Mouse (Mus musculus) frontal cortex, postnatal 14 days (tissue): ENCODE data around the gene Pkn1.

ENCODE experiments used
- DNase-seq, 2 experiments: peaks; one replicate each; pipeline ENCODE4 v3.0.0; 2022; ENCODE audit warnings: low spot score in 2 of 2

Pkn1 gene

DNA sequence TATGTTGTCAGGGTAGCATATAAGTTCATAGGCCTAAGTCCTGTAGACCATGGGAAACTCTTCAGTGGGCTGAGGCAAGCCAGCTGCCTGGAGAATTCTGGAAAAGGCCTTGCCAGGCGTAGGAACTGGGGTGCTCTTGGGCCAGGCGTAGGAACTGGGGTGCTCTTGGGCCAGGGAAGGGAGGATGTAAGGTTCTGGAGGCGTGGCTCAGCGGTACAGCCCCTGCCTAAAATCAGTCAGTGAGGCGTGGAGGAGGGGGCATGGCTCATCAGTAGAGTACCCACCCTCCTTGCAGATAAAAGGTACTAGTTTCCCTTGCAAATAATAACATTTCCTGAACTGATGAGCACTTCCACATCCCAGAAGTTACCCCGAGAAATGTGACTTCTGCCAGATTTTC, 44.3 kb downstream of the Pkn1 start:
- no peak for DNase-seq

DNA sequence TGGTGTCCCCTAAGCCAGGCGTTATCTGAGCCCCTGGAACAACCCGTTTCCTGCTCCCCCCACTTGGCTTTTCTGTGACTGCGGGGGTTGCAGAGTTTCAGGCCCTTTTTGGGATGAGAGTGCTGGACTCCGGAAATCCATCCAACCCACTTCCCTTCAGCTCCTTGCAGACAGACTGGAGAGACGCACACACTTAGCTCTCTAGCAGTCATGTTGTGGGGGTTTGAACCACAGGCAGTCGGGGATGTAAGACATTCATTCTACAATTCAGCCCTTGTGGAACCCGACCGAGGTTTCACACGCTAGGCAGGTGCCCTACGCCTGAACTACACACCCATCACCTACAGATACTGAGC, 45.3 kb downstream of the Pkn1 start:
- DNase-seq: peak in 1 of 2 experiments; percentile 13

DNA sequence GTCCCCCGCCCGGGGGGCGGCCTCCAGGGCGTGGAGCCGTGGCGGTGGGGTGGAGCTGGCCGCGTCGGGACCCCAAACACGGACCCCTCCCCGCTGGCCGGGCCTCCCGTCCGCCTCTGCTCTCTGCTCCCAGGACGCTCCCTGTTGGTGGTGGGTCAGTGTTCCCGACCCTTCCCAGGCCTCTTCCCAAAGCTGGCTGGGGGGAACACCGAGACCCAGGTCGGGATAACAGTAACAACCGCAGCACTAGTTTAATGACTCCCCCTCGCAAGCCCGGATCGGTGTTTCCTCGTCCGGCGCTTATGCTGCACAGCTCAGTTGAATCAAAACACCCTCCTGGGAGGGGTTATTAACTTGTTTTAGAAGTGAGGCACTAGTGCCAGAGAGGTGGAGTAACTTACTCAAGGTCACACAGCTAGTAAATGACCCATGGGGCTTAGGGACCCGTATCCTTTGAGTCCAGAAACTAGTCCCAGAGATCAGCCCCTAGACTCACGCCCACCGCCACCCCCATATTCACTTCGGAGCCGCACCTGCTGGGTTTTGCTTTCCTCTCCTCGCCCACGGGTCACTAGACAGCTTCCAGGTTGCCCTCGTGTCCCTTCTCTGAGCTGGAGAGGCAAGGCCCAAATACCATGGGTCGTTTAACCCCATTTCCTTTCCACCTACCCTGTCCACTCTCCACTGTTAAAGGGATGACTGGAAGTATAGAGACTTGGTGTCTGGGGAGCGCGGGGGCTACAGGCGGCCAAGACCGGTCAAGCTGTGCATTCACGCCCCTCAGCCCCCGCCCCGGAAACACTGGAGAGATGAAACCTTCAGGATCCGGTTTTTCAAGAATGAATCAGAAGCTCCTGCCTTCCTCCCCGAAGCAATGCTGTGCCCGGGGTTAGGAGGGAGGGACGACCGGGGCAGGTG, 46.0 kb downstream of the Pkn1 start:
- DNase-seq: peak in 1 of 2 experiments; percentile 25

DNA sequence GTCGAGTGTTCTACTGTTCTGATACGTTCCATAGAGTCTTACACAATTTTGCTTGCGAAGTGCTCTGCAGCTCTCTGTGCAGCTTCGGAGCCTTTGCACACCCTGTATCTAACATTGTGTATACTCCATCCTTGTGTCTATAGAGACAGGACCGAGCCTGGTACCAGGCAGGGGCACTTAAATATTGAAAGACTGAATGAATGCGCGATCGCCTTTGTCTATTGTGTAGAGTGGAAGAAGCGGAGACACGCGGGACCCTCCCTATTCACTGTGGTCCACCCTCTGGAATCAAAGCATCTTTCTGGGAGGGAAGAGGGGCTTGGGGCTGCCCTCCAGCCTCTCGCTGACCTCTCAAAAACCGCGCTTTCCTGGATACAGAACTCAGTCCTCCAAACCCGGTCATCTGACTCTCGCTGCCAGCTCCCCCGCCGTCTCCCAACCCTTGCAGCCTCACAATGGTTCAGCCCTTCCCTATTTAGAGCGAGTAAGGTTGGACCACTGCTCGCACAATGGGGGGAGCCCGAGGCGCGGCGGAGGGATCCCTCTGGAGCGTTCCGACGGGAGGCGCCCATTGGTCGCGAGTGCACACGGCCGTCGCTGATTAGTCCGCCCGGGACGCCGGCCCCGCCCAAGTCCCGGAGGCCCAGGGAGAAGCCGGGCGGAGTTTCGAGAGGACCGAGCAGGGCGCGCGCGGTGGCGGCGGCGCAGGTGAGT, 46.8 kb downstream of the Pkn1 start, which contains the start of gene Gipc1:
TSS of gene Gipc1 (plus strand) at position 648 of the 714 bp plus-strand sequence.
- peak; percentile 94 to 97 for DNase-seq

DNA sequence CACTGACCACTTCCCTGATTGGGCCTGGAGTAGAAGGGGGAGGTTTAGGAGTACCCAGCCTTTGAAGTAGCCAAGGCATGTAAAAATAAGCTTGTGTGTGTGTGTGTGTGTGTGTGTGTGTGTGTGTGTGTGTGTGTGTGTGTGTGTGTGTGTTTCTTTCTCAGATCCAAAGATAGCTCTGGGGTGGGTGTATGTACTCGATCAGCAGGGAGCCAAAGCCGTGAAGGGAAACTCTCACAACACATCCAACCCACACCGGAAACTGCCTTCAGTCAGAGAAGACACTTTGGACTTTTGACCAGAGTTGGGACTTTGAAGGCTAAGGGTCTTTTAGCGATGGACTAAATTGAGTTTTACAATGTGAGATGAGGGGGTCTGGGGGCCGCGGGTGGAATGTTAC, 49.3 kb downstream of the Pkn1 start:
- no peak for DNase-seq

DNA sequence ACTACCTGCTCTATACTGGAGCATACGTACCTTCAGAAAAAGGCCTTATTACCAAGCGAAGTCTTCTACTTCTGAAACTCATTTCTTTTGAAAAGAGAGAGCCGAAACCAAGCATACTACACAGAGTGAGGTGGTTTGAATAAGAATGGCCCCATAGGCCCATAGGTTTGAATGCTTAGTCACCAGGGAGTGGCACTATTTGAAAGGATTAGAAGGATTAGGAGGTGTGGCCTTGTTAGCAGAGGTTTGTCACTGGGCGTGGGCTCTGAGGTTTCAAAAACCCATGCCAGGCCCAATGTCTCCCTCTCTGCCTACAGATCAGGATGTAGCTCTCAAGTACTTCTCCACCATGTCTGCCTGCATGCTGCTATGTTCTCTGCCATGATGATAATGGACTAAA, 50.9 kb downstream of the Pkn1 start:
- no peak for DNase-seq

DNA sequence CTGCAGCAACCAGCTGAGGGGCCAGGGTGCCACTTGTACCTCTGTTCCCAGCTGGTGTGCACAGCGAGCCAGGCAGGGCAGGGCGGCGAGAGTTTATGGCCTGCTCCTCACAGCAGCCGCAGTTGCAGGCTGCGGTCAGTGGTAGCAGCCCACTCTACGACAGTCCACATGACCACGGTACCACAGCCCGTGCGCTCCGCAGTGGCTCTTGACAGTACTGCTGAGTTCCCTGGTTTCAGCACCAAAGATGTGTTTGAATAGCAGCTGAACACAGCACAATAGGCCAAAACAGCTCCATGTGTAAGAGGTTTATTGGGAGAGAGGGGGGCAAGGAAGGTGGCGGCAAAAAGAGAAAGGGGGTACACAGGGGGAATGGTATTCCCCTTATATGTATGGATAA, 51.5 kb downstream of the Pkn1 start:
- DNase-seq: no peak

DNA sequence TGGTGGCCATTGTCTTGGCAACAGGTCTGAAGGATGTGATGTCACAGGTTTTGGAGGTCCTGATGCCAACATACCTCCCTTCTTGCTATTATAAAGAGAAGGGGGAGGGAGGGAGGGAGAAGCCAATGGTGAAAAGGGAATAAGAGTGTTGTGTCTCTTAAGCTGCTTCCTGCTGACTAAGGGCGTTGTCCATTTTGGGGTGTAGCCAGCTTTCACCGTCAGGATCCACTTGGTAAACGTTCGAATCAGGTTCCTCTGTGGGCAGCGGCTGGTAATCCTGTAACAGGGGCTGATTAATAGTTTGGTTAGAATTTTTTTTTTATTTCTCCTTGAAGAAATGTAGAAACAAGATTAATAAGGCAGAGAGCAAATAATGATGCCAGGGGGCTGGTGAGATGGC, 59.3 kb downstream of the Pkn1 start:
- DNase-seq: no peak

DNA sequence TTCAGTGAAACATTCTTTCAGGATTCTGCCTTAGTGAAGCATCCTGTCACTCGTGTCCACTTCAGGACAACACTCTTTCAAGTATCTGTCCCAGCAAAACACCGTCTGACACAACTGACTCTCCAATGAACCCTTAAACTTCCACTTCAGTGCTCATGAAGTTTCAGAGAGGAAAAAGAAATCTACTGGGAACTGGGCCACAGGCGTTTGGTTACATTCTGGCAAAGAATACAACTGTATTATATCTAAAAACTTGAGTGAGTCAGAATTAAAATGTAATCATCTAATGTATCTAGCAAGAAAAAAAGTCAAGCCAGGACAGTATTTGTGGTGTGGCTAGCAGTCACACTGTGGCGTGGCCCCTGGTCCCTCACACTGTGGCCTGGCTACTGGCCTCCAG, 60.1 kb downstream of the Pkn1 start:
- DNase-seq: no peak

DNA sequence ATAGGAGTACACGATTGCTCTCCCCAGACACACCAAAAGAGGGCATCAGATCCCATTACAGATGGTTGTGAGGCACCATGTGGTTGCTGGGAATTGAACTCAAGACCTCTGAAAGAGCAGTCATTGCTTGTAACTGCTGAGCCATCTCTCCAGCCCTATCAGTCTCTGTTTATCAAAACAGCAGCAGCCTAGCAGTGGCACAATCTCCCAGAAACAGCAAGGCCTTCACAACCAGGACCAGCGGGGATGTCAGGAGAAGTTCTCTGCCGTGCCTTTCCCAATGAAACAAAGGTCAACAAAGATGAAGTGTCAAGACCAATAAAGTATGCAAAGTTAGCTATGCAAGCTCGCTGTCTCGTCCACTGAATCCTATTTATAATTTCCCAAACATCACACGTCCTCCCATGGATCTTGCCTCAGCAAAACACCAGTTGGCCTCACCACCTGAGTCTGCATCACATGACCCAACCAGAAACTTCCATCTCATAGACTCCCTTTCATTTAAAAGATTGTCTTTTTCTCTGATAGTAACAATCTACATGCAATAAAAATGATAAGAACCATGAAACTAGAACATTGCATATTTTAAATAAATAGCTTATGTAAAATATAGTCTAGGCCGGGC, 66.8 kb downstream of the Pkn1 start:
- DNase-seq: no peak

DNA sequence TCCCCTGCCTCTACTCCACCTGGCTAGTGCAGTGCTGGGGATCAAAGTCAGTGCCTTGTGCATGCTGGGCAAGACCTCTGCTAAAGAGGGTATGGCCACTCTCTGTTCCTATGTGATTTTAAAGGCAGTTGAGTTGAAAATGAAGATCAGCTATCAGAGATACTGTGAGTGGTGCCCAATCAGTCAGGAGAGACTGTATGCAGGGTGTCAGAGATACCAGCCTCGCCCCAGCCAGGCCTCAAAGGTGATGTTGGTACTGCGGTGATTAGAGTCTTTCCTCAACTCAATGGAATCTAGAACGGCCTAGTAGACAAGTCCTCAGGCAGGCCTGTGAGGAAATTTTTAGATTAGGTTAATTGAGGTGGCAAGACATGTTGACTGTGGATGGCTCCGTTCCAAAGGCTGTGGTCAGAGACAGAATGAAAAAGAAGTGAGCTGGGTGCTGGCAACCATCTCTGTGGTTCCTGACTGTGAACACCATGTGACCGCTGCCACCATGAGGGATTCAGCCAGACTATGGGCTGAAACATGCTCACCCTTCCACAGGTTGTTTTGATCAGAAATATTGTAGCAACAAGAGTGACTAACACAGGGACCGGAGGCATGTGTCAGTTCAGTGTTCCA, 73.2 kb downstream of the Pkn1 start:
- no peak for DNase-seq

DNA sequence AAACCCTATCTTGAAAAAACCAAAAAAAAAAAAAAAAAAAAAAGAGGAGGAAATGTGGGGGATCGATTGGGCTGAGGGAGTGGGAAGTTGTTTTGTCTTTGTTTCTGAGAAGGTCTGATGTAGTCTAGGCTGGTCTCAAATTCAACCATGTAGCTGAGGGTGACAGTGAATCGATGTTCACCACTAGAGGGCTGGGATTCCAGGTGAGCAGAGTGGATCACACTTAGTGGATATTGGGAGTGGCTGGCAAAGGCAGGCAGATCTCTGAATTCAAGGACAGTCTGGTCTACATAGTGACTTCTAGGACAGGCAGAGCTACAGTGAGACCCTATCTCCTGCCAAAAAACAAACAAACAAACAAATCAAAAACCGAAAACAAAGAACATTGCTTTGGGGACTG, 74.2 kb downstream of the Pkn1 start:
- no peak for DNase-seq

DNA sequence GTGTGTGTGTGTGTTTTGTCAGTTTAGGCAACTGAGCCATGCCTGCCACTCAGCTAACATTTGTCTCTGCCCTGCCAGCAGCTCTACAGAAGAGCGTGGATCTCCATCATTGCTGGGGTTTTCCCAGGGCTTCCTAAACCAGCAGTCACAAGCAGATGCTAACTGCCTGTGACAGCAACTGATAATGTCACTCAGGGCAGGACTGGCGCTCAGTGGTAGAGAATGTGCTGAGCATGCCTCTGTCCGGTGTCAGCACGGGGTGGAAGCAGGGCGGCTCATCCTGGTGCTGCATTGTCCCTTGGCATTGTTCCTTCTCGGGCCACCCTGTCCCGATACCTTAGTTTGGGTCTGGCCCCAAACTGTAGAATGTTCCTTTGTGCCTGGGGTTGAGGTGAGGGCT, 75.4 kb downstream of the Pkn1 start:
- no peak for DNase-seq

DNA sequence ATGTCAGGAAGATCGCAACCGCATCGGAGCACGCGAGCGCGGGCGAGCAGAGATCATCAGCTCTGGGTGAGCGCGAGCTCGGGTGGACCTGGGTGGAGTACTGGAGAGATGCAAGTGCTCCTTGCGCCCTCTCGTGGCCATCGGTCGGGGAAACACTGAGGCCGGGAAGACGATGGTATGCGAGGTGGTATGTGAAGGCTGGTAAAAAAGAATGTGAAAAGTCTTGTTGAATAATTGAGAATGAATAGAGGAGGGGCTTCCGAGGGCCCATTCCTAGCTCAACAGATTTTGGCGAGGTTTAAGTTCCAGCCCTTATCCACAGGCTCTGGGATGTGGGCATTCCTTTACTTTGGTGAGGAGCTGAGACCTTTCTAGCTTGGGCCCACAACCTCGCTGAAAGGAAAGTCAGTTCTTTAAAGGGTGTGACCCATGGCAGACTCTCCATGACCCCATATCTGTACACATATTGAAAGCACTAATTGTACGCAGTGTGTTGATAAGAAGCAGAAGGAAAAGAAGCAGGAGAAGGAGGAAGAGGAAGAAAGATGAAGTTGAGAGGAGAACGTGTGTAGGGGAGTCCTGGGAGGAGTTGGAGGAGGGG, 76.5 kb downstream of the Pkn1 start:
- peak; percentile 77 to 87 for DNase-seq

DNA sequence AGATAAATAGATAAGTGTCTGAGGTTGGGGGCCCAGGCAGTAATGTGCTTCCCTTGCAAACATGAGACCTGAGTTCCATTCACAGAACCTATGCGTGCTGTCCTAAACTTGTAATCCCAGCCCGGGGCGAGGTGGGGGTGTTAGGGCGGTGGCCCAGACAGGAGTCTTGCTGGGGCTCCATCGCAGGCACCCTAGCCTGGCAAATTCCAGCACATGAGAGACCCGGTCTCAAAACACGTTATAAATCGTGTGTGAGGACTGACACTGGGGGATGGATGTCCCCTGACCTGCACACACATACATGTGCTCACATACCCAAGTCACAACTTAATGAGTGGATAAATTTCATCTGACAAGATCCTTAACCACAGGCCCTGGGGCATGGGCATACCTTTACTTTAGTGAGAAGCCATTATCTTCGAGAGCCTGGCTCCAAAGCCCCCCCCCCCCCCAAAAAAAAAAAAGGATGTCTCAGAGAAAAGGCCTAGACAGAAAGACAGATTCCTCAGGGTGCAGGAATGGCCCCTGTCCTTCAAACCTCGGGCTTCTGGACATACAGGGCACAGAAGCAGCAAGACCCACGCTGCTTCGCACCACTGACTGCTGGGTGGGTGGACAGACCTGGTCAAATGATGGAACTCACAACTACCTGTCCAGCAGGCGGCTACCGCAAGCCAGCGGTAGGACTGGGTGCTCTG, 77.1 kb downstream of the Pkn1 start:
- no peak for DNase-seq

DNA sequence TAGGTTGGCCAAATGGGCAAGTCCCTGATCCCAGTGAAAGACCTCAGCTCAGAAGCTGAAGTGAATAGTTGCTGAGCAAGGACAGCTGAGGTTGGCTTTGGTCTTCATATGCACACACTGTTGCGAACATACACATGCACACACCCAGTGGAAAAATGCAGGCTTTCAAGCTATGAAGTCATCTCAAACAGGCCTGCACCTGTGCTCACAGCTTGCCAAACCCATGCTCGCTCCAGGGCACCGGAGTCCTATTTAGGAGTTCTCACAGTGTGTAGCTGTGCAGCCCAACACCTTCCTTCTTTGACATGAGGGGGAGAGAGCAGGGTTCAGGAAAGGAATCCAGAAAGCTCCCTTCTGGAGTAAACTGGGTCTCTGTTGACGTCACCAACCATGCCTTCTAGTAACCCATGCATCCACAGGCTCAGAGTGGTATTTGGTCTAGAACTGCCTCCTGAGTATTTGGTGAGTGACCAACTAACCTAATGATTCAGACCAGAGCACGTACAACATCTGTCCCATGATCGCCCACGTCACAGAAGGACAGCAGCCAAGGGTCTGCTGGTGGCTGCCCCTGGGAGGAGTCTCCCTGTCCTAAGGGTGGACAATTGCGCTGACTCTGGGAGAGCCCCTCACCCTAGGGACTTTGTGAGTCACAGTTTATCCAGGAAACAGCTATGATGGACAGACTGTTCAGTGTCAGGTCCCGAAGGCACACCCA, 79.3 kb downstream of the Pkn1 start:
- DNase-seq: no peak

DNA sequence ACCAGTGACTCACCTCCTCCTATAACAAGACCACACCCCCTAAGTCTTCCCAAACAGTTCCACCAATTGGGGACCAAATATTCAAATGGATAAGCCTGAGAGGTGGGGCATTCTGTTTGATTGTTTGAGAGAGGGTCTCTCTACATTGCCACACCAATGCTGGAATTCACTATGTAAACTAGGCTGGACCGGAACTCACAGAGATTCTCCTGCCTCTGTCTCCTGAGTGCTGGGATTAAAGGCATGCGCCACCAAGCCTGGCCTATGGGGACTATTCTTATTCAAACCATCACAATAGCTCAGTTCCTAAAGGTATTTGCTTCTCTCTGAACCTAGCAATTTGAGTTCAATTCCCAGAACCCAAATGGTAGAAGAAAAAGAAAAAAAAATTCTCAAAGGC, 80.4 kb downstream of the Pkn1 start:
- no peak for DNase-seq

DNA sequence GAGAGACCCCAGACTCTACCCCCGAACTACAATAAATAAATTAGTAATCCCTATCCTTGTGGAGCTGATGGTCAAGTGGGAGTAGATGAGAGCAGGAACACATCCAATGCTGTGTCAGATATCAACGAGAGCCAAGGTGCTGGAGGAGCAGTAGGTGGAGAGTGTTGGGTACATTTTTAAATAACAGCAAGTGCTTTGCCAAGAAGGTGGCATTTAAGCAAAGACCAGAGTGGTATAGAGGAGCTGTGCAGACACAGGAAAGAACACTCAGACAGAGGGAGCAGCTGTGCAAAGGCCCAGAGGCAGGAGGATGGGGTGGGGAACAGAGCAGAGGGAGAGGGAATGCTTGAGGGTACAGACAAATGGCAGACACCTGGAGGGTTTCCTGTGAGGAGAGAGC, 81.9 kb downstream of the Pkn1 start:
- no peak for DNase-seq

DNA sequence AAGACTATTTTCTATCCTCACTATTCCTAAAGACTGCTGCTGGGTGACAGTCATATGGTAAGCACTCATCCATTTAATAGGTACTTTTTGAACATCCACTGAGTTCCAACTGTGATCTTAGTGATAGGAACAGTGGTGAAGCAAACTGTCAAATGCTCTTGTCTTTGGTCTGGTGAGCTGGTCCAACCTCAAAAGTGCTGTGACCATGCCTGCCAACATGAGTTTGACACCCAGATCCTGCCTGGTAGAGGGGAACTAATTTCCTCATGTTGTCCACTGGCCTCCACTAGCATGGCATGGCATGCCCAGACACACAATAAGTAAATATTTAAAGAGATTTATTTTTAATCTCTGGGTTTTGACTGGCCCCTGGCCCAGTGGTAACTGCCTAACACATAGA, 82.4 kb downstream of the Pkn1 start:
- DNase-seq: no peak
